Mouse (Mus musculus) cerebellum, adult 2 months (tissue): ENCODE data around the gene Camkmt. TPM values are rescaled to one million over a fixed set of nuclear protein-coding genes. Genes with fewer than 3 reads are reported as not detected.

Experiments used
- DNase-seq, 2 experiments: peaks; one replicate each; pipeline ENCODE4 v3.0.0; 2021
- H3K27ac ChIP-seq: fragments of 200-500 bp; 2 replicates; pipeline ENCODE4 v1.5.1; 2012; ENCODE audit warnings: low read length, control low read depth, inconsistent platforms; ENCODE audit not compliant: insufficient read depth
- H3K27me3 ChIP-seq: fragments of 200-500 bp; 2 replicates; pipeline ENCODE4 v1.6.1; 2012; ENCODE audit warnings: inconsistent platforms, mild to moderate bottlenecking, low read length, moderate library complexity; ENCODE audit not compliant: control insufficient read depth, insufficient read depth
- H3K4me1 ChIP-seq: fragments of 200-500 bp; 2 replicates; pipeline ENCODE4 v1.6.1; 2011; ENCODE audit warnings: low read length; ENCODE audit not compliant: control insufficient read depth, insufficient read depth
- H3K4me3 ChIP-seq: fragments of 200-500 bp; replicated peaks from 2 replicates; pipeline ENCODE3; 2011; ENCODE audit warnings: mild to moderate bottlenecking, low read depth, low read length, control low read depth; ENCODE audit not compliant: insufficient read depth
- CTCF ChIP-seq: fragments of 200-500 bp; IDR thresholded peaks from 2 replicates; pipeline ENCODE4 v1.5.1; 2011; ENCODE audit warnings: low read depth, mild to moderate bottlenecking, control low read depth, low read length, moderate library complexity, borderline replicate concordance; ENCODE audit not compliant: insufficient read depth
- POLR2A ChIP-seq: fragments of 200-500 bp; IDR thresholded peaks from 2 replicates; pipeline ENCODE4 v1.6.1; 2011; ENCODE audit warnings: low read length, control low read depth, borderline replicate concordance; ENCODE audit not compliant: insufficient read depth
- WGBS: fragments of 180-500 bp; shearing (Covaris S2); methylation state at CpG from one replicate; pipeline ENCODE4 v1.1.7; 2018; 5-methylcytosine and 5-hydroxymethylcytosine counted together
- polyA plus RNA-seq: library from polyadenylated mRNA; depleted of rRNA; stranded (reverse); fragments of >200 nt; gene quantifications from 2 replicates; pipeline ENCODE4 v1.2.3, GENCODE M21; 2012

Gene Camkmt
- polyA plus RNA-seq, 1 experiment = 6.6 TPM

DNA sequence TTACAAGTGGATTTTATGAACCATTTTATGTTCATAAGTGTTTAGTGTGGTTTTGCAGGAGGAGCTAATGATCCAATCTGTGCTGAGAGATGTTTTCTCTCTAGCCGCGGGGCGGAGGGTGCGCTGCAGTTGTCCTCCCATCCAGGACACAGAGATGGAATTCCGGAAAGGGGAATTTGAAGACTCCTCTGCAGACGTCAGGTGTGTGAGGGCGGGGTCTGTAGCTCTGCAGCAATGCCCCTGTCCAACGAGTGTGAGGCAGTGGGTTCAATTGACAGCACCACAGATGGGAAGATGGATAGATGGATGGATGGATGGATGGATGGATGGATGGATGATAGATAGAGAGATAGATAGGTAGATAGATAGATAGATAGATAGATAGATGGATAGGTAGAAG lies 70.4 kb downstream of the Camkmt start:
- no peaks in the 10 kb centered on the region for H3K27me3 ChIP-seq
- H3K4me3 ChIP-seq = no peak overlapping the region
- no peak for DNase-seq
- 94% methylated on average over 8 of the region's 8 CpGs for WGBS
- no peaks in the 10 kb centered on the region for H3K4me1 ChIP-seq
- TF ChIP-seq POLR2A = no peak
- no peak for TF ChIP-seq CTCF
- no peak overlapping the region for H3K27ac ChIP-seq

DNA sequence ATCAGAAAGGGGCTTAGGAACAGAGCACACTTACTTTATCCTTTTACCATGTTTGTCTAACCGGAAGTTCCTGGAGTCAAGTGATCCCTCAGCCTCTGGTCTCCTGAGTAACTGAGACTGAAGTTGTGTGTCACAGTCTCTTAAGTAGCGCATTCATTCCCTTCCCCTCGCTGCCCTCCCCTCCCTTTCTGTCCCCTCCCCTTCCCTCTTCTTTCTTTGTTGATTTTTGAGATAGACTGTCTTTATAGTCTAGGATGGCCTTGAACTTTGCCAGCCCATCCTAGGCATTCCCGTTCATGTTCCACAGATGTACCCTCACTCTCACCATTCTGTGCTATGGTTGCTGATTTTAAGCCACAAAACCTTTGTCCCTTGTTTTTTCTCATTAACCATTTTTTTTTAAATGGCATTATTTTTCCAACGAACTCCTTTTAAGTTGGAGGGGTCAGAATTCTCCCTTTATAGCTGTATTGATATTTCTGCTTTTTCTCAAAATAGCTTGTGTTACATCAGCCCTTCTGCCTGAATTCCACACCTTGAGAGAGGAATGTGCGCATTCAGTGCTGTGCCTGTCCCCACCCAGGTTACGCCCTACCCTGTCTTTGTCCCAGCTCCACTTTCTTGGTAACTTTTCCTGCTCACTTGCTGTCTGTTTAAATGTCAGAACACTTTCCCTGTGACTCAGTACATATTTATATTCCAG lies 72.4 kb downstream of the Camkmt start:
- TF ChIP-seq CTCF (no peak), POLR2A (no peak)
- DNase-seq = no peak
- no peaks in the 10 kb centered on the region for H3K4me1 ChIP-seq
- WGBS = 93% methylated on average over 7 of the region's 7 CpGs
- no peaks in the 10 kb centered on the region for H3K27me3 ChIP-seq
- no peak overlapping the region for H3K4me3 ChIP-seq
- no peak overlapping the region for H3K27ac ChIP-seq

DNA sequence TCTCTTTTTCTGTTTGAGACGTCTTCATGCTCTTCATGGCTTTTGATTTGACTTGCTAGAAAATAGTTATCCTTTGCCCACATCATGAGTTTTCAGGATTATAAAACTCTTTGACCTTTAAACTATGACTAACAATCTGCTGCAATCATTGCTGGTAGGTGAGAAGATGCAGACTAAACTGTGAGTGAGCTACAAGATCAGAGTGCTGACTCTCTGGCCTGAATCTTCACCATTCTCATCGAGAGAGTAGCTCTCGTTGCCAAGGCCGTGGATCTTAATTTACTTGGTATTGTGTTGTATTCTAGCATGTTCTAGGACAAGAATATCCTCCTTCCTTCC lies 72.9 kb downstream of the Camkmt start:
- 96% methylated on average over 4 of the region's 4 CpGs for WGBS
- no peak for TF ChIP-seq POLR2A
- no peak for TF ChIP-seq CTCF
- Histone ChIP-seq H3K27ac (no peak overlapping the region), H3K4me1 (no peaks in the 10 kb centered on the region), H3K27me3 (no peaks in the 10 kb centered on the region), H3K4me3 (no peak overlapping the region)
- no peak for DNase-seq

DNA sequence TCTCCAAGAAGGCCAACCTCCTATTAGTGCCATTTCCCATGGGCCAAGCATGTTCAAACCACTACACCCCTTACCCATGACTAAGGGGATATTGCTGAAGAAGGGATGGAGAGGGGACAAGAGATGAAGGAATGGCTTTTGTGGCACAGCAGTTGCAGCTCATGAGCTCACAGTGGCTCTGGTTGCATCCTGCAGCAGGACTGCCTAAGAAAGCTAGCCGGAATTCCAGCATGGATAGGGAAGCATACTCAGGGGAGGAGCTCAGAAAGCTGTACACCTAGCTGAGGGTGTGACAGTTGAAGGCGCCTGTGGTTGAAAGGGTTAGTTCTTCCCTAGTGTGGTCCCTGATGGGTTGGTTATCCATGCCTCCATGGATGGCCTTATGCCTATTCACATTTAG lies 78.4 kb downstream of the Camkmt start:
- no peak for DNase-seq
- WGBS = 88% methylated on average over 2 of the region's 2 CpGs
- Histone ChIP-seq H3K27ac (no peak overlapping the region), H3K27me3 (no peaks in the 10 kb centered on the region), H3K4me3 (no peak overlapping the region), H3K4me1 (no peaks in the 10 kb centered on the region)
- TF ChIP-seq POLR2A (no peak), CTCF (no peak)

DNA sequence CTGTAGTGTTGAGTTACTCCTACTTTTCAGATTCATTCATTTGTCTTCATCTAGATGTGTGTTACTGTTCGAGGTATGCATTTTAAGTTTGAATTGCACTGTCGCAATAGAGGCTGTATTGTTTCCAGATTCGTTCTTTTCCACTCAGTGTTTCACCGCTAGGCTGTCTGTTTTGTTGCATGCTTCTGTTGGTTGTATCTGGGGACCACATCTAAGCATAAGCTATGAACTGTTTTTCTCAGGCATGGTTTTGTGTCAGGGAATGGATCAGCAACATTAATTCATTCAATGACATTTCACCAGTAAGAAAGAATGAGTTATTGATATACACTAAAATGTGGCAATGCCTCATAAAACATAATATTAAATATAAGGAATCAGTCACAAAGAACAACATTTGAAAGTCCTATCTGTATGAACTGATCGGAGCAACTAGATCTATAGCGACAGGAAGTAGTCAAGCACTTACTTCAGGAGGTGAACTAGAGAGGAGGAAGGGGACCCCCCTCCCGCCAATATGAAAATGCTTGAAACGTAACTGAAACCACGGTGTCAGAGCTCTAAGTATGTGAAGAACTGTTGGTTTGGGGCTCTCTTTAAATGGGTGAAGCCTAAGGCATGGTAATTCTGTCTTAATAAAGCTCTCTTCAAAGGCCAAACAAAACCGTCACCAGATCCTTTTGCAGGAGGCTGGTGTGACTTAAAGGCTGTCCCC lies 80.3 kb downstream of the Camkmt start:
- Histone ChIP-seq H3K4me3 (no peak overlapping the region), H3K4me1 (no peaks in the 10 kb centered on the region; the same call in 1 of the 2 replicates), H3K27ac (no peak overlapping the region), H3K27me3 (no peaks in the 10 kb centered on the region)
- WGBS = 87% methylated on average over 10 of the region's 10 CpGs
- DNase-seq = no peak
- TF ChIP-seq POLR2A (no peak), CTCF (no peak)

DNA sequence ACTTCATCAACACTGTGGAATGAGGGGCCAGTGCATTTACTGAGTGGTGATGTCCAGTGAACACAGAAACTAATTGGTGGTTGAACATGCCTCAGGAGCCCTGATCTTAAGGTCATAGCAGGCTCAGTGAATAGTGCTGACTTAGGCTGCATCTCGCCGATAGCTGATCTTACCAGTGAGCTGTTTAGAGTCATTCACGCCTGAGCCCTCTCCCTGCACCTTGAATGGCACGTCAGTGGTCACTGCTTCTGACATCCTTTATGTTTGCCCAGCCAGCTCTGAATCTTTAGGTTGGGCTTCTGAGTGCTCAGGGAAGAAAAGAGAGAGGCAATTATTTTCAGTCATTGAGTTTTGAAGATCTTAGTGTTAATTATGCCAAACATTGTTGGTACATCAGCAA lies 81.6 kb downstream of the Camkmt start:
- Histone ChIP-seq H3K4me1 (no peaks in the 10 kb centered on the region; the same call in 1 of the 2 replicates), H3K4me3 (no peak overlapping the region), H3K27ac (no peak overlapping the region), H3K27me3 (no peaks in the 10 kb centered on the region)
- no peak for TF ChIP-seq CTCF
- no peak for TF ChIP-seq POLR2A
- 47% methylated on average over 4 of the region's 4 CpGs for WGBS
- no peak for DNase-seq

DNA sequence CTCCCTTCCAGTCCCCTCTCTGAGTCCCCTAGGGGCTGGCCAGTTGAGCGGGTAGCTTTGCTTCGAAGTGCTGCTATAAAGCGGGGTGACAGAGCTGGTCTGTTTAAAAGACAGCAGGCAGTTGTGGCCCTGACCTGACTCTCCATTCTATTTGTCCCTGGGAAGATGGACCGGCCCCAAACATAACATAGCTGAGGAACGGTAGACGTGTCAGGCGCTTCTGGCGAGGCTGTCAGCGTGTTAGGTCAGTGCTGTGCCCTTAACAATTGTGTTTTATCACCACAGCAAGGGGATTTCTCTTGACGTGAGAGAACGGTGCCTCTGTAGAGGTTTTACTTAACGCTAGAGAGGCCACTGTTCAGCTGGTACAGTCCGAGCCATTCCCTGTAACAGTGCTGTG lies 86.9 kb downstream of the Camkmt start:
- 61% methylated on average over 13 of the region's 13 CpGs for WGBS
- Histone ChIP-seq H3K4me3 (no peak overlapping the region), H3K4me1 (no peaks in the 10 kb centered on the region; the same call in 1 of the 2 replicates), H3K27me3 (no peaks in the 10 kb centered on the region; the same call in 1 of the 2 replicates), H3K27ac (no peak overlapping the region)
- no peak for DNase-seq
- TF ChIP-seq POLR2A = no peak
- no peak for TF ChIP-seq CTCF
